Comparison of ENCODE assay signal across 17 mouse cellular contexts in the genomic region with DNA sequence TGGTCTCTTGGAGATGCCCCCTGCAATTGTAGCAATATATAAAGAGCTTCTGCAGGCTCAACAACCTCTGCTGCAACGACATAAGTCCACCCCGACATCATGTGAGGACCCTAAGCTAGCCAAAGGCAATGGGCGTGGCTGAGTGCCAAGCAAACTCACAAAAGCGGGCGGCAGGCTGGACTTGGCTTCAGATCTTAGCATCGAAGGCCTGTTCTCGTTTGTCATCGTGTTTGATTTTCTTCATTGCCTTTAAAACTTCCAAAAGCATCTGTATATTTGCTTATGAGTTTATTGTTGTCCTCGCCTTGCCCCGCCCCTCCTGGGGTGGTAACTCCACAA. TPM values are rescaled to one million over a fixed set of nuclear protein-coding genes. Genes with fewer than 3 reads are reported as not detected.
DNase-seq lines count a peak whose midpoint lies in the region; ATAC-seq and TF ChIP-seq lines count a peak whose summit lies in the region.
"Had no signal": no experiment of that assay in that cellular context is flagged by ENCODE, and none has a peak within 500 bp of the region (broad histone marks: within the 10 kb centered on the region; RNA-seq: fewer than 3 reads in every experiment).

No protein-coding gene starts in this region.

- no peak overlapping the region for H3K27ac ChIP-seq in forebrain, postnatal 0 days (ENCODE audit: low read depth, low read length)
- no peak overlapping the region for H3K27ac ChIP-seq in forebrain, embryonic 11.5 days (ENCODE audit: low read depth, low read length)
- H3K27ac ChIP-seq in midbrain, postnatal 0 days (ENCODE audit: low read depth, low read length), result no peak overlapping the region
- no peak overlapping the region for H3K27ac ChIP-seq in midbrain, embryonic 10.5 days (replicated peaks)
- H3K27ac ChIP-seq in small intestine, adult 2 months (ENCODE audit: insufficient read depth, low read depth, low read length), result peak overlapping the region; percentile 58
- H3K27ac ChIP-seq: embryonic facial prominence, embryonic 13.5 days; forebrain, embryonic 15.5 days; heart, adult 2 months; hindbrain, embryonic 10.5 days; intestine, embryonic 15.5 days had no signal

- no peak for TF ChIP-seq CTCF in forebrain, postnatal 0 days (IDR thresholded peaks at IDR 0.05; ENCODE audit: low read depth)
- no peak for TF ChIP-seq CTCF in midbrain, postnatal 0 days (IDR thresholded peaks at IDR 0.05)
- no peak for TF ChIP-seq CTCF in small intestine, adult 2 months (IDR thresholded peaks at IDR 0.05; ENCODE audit: extremely low read depth, insufficient read length, insufficient replicate concordance, low read depth, low read length)

- no peaks in the 10 kb centered on the region for H3K9me3 ChIP-seq in forebrain, postnatal 0 days (ENCODE audit: low read length)
- H3K9me3 ChIP-seq in forebrain, embryonic 11.5 days (ENCODE audit: control insufficient read depth, low read length), result no peaks in the 10 kb centered on the region
- H3K9me3 ChIP-seq in midbrain, postnatal 0 days (ENCODE audit: low read length), result no peaks in the 10 kb centered on the region
- H3K9me3 ChIP-seq in midbrain, embryonic 10.5 days (replicated peaks), result no peaks in the 10 kb centered on the region
- H3K9me3 ChIP-seq: embryonic facial prominence, embryonic 13.5 days; forebrain, embryonic 15.5 days; heart, embryonic 12.5 days; hindbrain, embryonic 10.5 days; intestine, embryonic 15.5 days had no signal

- no peak for ATAC-seq in forebrain, postnatal 0 days
- ATAC-seq in forebrain, embryonic 11.5 days (replicated peaks; ENCODE audit: low FRiP score), result no peak
- ATAC-seq in midbrain, postnatal 0 days (ENCODE audit: low FRiP score), result no peak
- ATAC-seq: forebrain, embryonic 15.5 days; intestine, embryonic 15.5 days had no signal

- no peak overlapping the region for H3K9ac ChIP-seq in forebrain, postnatal 0 days
- no peak overlapping the region for H3K9ac ChIP-seq in forebrain, embryonic 11.5 days (ENCODE audit: low read length)
- no peak overlapping the region for H3K9ac ChIP-seq in midbrain, postnatal 0 days (replicated peaks; ENCODE audit: low read length, poor library complexity, severe bottlenecking)
- H3K9ac ChIP-seq: embryonic facial prominence, embryonic 13.5 days; forebrain, embryonic 15.5 days; heart, embryonic 12.5 days; intestine, embryonic 15.5 days had no signal

- TF ChIP-seq POLR2A in small intestine, adult 2 months (IDR thresholded peaks at IDR 0.05; ENCODE audit: low read depth, low read length), result no peak

- intact Hi-C loops in left cerebral cortex, postnatal 4 days (cut with DNase I), result no loop called here
- intact Hi-C loops in left cerebral cortex, postnatal 36 days (cut with DNase I), result no loop called here

- 69% methylated on average over 10 of the region's 10 CpGs for WGBS in forebrain, postnatal 0 days
- 85% methylated on average over 10 of the region's 10 CpGs for WGBS in forebrain, embryonic 11.5 days
- 79% methylated on average over 10 of the region's 10 CpGs for WGBS in midbrain, postnatal 0 days
- 89% methylated on average over 10 of the region's 10 CpGs for WGBS in midbrain, embryonic 10.5 days
- 38% methylated on average over 10 of the region's 10 CpGs for WGBS in small intestine, adult 2 months

- H3K4me2 ChIP-seq in forebrain, postnatal 0 days (ENCODE audit: low read depth), result no peak overlapping the region
- no peak overlapping the region for H3K4me2 ChIP-seq in forebrain, embryonic 11.5 days (ENCODE audit: low read depth, low read length, severe bottlenecking)
- H3K4me2 ChIP-seq in midbrain, postnatal 0 days (ENCODE audit: low read depth, low read length, poor library complexity, severe bottlenecking), result no peak overlapping the region
- H3K4me2 ChIP-seq: embryonic facial prominence, embryonic 13.5 days; forebrain, embryonic 15.5 days; heart, embryonic 12.5 days; intestine, embryonic 15.5 days had no signal

- DNase-seq in forebrain, postnatal 0 days, result peak; percentile 15
- no peak for DNase-seq in forebrain, embryonic 11.5 days (ENCODE audit: low spot score)
- DNase-seq in left cerebral cortex, postnatal 4 days, result peak; percentile 70
- DNase-seq in left cerebral cortex, postnatal 36 days (ENCODE audit: low spot score in 2 of 2), result no peak
- peak; percentile 25 for DNase-seq in midbrain, postnatal 0 days (ENCODE audit: low spot score)
- DNase-seq in midbrain, embryonic 10.5 days (ENCODE audit: low spot score), result no peak
- no peak for DNase-seq in left cerebral cortex, adult 11 months (ENCODE audit: low spot score)
- DNase-seq: adrenal gland, adult 8-10 months; adrenal gland, postnatal 36 days; gastrocnemius, postnatal 10 days had no signal

- no peaks in the 10 kb centered on the region for H3K36me3 ChIP-seq in forebrain, postnatal 0 days (ENCODE audit: insufficient read depth)
- no peaks in the 10 kb centered on the region for H3K36me3 ChIP-seq in forebrain, embryonic 11.5 days (ENCODE audit: control insufficient read depth, insufficient read depth, low read length)
- no peaks in the 10 kb centered on the region for H3K36me3 ChIP-seq in midbrain, postnatal 0 days (ENCODE audit: insufficient read depth, low read length)
- H3K36me3 ChIP-seq in midbrain, embryonic 10.5 days, result no peaks in the 10 kb centered on the region
- H3K36me3 ChIP-seq in small intestine, adult 2 months (ENCODE audit: control insufficient read depth, insufficient read depth, low read length), result no peaks in the 10 kb centered on the region
- H3K36me3 ChIP-seq: embryonic facial prominence, embryonic 13.5 days; forebrain, embryonic 15.5 days; heart, embryonic 12.5 days; hindbrain, embryonic 10.5 days; intestine, embryonic 15.5 days had no signal

- H3K4me1 ChIP-seq in forebrain, postnatal 0 days (ENCODE audit: insufficient read depth), result no peaks in the 10 kb centered on the region
- no peaks in the 10 kb centered on the region for H3K4me1 ChIP-seq in forebrain, embryonic 11.5 days (replicated peaks; ENCODE audit: control insufficient read depth, insufficient read depth, low read length)
- no peaks in the 10 kb centered on the region for H3K4me1 ChIP-seq in midbrain, postnatal 0 days (ENCODE audit: insufficient read depth, low read length)
- H3K4me1 ChIP-seq in midbrain, embryonic 10.5 days, result peaks cover 6% of the 10 kb centered on the region
- peaks cover 39% of the 10 kb centered on the region for H3K4me1 ChIP-seq in small intestine, adult 2 months (ENCODE audit: control insufficient read depth, insufficient read depth, insufficient read length, low read length)
- H3K4me1 ChIP-seq: embryonic facial prominence, embryonic 13.5 days; forebrain, embryonic 15.5 days; hindbrain, embryonic 10.5 days had no signal

- H3K27me3 ChIP-seq in forebrain, postnatal 0 days (ENCODE audit: insufficient read depth, low read length), result no peaks in the 10 kb centered on the region
- no peaks in the 10 kb centered on the region for H3K27me3 ChIP-seq in forebrain, embryonic 11.5 days (ENCODE audit: control insufficient read depth, insufficient read depth, low read length)
- no peaks in the 10 kb centered on the region for H3K27me3 ChIP-seq in midbrain, postnatal 0 days (ENCODE audit: insufficient read depth, low read length)
- no peaks in the 10 kb centered on the region for H3K27me3 ChIP-seq in midbrain, embryonic 10.5 days (ENCODE audit: low read depth, poor library complexity, severe bottlenecking)
- no peaks in the 10 kb centered on the region for H3K27me3 ChIP-seq in small intestine, adult 2 months (ENCODE audit: control insufficient read depth, insufficient read depth, low read length)
- H3K27me3 ChIP-seq: embryonic facial prominence, embryonic 13.5 days; forebrain, embryonic 15.5 days; heart, embryonic 12.5 days; intestine, embryonic 15.5 days had no signal

- H3K4me3 ChIP-seq in forebrain, postnatal 0 days (ENCODE audit: low read depth, low read length), result no peak overlapping the region
- no peak overlapping the region for H3K4me3 ChIP-seq in forebrain, embryonic 11.5 days (ENCODE audit: low read depth, low read length)
- no peak overlapping the region for H3K4me3 ChIP-seq in midbrain, postnatal 0 days (ENCODE audit: low read depth, low read length)
- no peak overlapping the region for H3K4me3 ChIP-seq in midbrain, embryonic 10.5 days
- no peak overlapping the region for H3K4me3 ChIP-seq in small intestine, adult 2 months (ENCODE audit: low read depth, low read length)
- H3K4me3 ChIP-seq: embryonic facial prominence, embryonic 13.5 days; forebrain, embryonic 15.5 days; heart, adult 2 months; heart, embryonic 12.5 days; hindbrain, embryonic 10.5 days; intestine, embryonic 15.5 days had no signal

RNA-seq across cellular contexts. Expression of a gene that starts 18.1 kb away (rescaled TPM):
- 80.6 and 89.2 TPM in 2 replicates for total RNA-seq in forebrain, postnatal 0 days (2014; rRNA removed)
- polyA plus RNA-seq in forebrain, postnatal 0 days (2015; fragmentation: Nextera tagmentation; extraction: Ambion mirVana), result 23.5 and 32.1 TPM in 2 replicates
- 43.5 and 45.4 TPM in 2 replicates for polyA plus RNA-seq in forebrain, embryonic 11.5 days (2014; fragmentation: Nextera tagmentation; extraction: Ambion mirVana)
- total RNA-seq in left cerebral cortex, postnatal 4 days (2021), result 10 to 100 TPM; 40.1 to 46.8 TPM
- 10 to 100 TPM; 63.0 to 70.7 TPM for total RNA-seq in left cerebral cortex, postnatal 36 days (2021)
- 76.2 and 91.9 TPM in 2 replicates for total RNA-seq in midbrain, postnatal 0 days (2014; rRNA removed)
- 33.5 and 34.7 TPM in 2 replicates for polyA plus RNA-seq in midbrain, postnatal 0 days (2015; fragmentation: Nextera tagmentation; extraction: Ambion mirVana)
- 29.9 and 38.4 TPM in 2 replicates for polyA plus RNA-seq in midbrain, embryonic 10.5 days (2016; fragmentation: Nextera tagmentation; extraction: Ambion mirVana)
- 8.3 and 16.0 TPM in 2 replicates for polyA plus RNA-seq in small intestine, adult 2 months (2012; rRNA removed)

Comparison
In these comparisons a context has a peak if more than half of its experiments do, and no peak if none do; other contexts are left out.
1. DNase-seq: peak in forebrain, postnatal 0 days (single experiment), left cerebral cortex, postnatal 4 days (single experiment) and midbrain, postnatal 0 days (single experiment); none in forebrain, embryonic 11.5 days (single experiment), left cerebral cortex, postnatal 36 days (0 of 2), midbrain, embryonic 10.5 days (single experiment) and left cerebral cortex, adult 11 months (single experiment).